Mouse (Mus musculus) cortical plate, adult 2 months (tissue): Measurements from ENCODE around the gene Anks6. TPM values are rescaled to one million over a fixed set of nuclear protein-coding genes. Genes with fewer than 3 reads are reported as not detected.
A peak's percentile ranks its signal among the peaks of the same experiment; 100 is the strongest.

Experiments used
- H3K27ac ChIP-seq: fragments of 200-500 bp; 2 replicates; pipeline ENCODE4 v1.5.1; 2012; ENCODE audit warnings: low read length, control low read depth, inconsistent platforms; ENCODE audit not compliant: insufficient read depth
- H3K4me1 ChIP-seq: fragments of 200-500 bp; 2 replicates; pipeline ENCODE4 v1.6.1; 2011; ENCODE audit warnings: low read length; ENCODE audit not compliant: control insufficient read depth, insufficient read depth
- H3K4me3 ChIP-seq: fragments of 200-500 bp; 2 replicates; pipeline ENCODE4 v1.5.1; 2011; ENCODE audit warnings: mild to moderate bottlenecking, low read length, control low read depth; ENCODE audit not compliant: insufficient read depth
- CTCF ChIP-seq: fragments of 200-500 bp; IDR thresholded peaks from 2 replicates; pipeline ENCODE4 v1.5.1; 2011; ENCODE audit warnings: mild to moderate bottlenecking, control low read depth, low read length; ENCODE audit not compliant: insufficient read depth; ENCODE audit errors: extremely low read depth
- POLR2A ChIP-seq: fragments of 200-500 bp; IDR thresholded peaks from 2 replicates; pipeline ENCODE4 v1.6.1; 2011; ENCODE audit warnings: mild to moderate bottlenecking, low read length, control low read depth; ENCODE audit not compliant: insufficient read depth; ENCODE audit errors: extremely low read depth
- polyA plus RNA-seq: library from polyadenylated mRNA; depleted of rRNA; stranded (reverse); fragments of >200 nt; gene quantifications from 2 replicates; pipeline ENCODE4 v1.2.3, GENCODE M21; 2012

The Anks6 gene
- polyA plus RNA-seq, 1 experiment: 18.4 TPM

GRCm38 (mm10) chr4:47023949-47024348 is 33.3 kb downstream of the Anks6 start:
- H3K4me1 ChIP-seq: no peaks in the 10 kb centered on the region
- TF ChIP-seq POLR2A (no peak), CTCF (no peak)

GRCm38 (mm10) chr4:47022804-47023603 is 34.2 kb downstream of the Anks6 start:
- Histone ChIP-seq H3K4me3 (no peak overlapping the region), H3K27ac (no peak overlapping the region), H3K4me1 (no peaks in the 10 kb centered on the region)
- TF ChIP-seq CTCF: no peak
- no peak for TF ChIP-seq POLR2A

More at GRCm38 (mm10) chr4:47023949-47024348, 33.3 kb downstream of the Anks6 start:
- Histone ChIP-seq H3K4me3 (no peak overlapping the region), H3K27ac (no peak overlapping the region)

- no peak for TF ChIP-seq POLR2A
- peak; percentile 65 for TF ChIP-seq CTCF
- no peaks in the 10 kb centered on the region for H3K4me1 ChIP-seq
- H3K27ac ChIP-seq: no peak overlapping the region
- H3K4me3 ChIP-seq: no peak overlapping the region
Observed at GRCm38 (mm10) chr4:47020563-47020962, 36.7 kb downstream of the Anks6 start.

- no peak overlapping the region for H3K27ac ChIP-seq
- TF ChIP-seq POLR2A: no peak
- TF ChIP-seq CTCF: no peak
Observed at GRCm38 (mm10) chr4:47015156-47015555, 42.1 kb downstream of the Anks6 start.

GRCm38 (mm10) chr4:47012476-47012875 is 44.8 kb downstream of the Anks6 start:
- TF ChIP-seq POLR2A (no peak; the same call in 1 of the 2 replicates), CTCF (no peak)
- peaks cover 12% of the 10 kb centered on the region for H3K4me1 ChIP-seq
- H3K27ac ChIP-seq: no peak overlapping the region
- H3K4me3 ChIP-seq: no peak overlapping the region

More at GRCm38 (mm10) chr4:47015156-47015555, 42.1 kb downstream of the Anks6 start:
- Histone ChIP-seq H3K4me1 (peaks cover 11% of the 10 kb centered on the region), H3K4me3 (no peak overlapping the region)

- Histone ChIP-seq H3K4me3 (no peak overlapping the region), H3K27ac (peak overlapping the region; percentile 26; the same call in 1 of the 2 replicates), H3K4me1 (peaks cover 12% of the 10 kb centered on the region)
- TF ChIP-seq POLR2A: no peak
- TF ChIP-seq CTCF: no peak
Observed at GRCm38 (mm10) chr4:47010400-47011231, 46.6 kb downstream of the Anks6 start.

- H3K27ac ChIP-seq: no peak overlapping the region
- H3K4me3 ChIP-seq: no peak overlapping the region
- TF ChIP-seq CTCF: no peak
- TF ChIP-seq POLR2A: no peak
- no peaks in the 10 kb centered on the region for H3K4me1 ChIP-seq
Observed at GRCm38 (mm10) chr4:47000626-47001395, 56.4 kb downstream of the Anks6 start.

- Histone ChIP-seq H3K4me3 (no peak overlapping the region), H3K27ac (no peak overlapping the region), H3K4me1 (no peaks in the 10 kb centered on the region)
- TF ChIP-seq POLR2A (no peak), CTCF (no peak)
Observed at GRCm38 (mm10) chr4:46997969-46998368, 59.3 kb downstream of the Anks6 start.

GRCm38 (mm10) chr4:46992827-46993473 is 64.3 kb downstream of the Anks6 start:
- no peak overlapping the region for H3K27ac ChIP-seq
- H3K4me3 ChIP-seq: no peak overlapping the region; the same call in 1 of the 2 replicates
- TF ChIP-seq CTCF (no peak), POLR2A (no peak)
- H3K4me1 ChIP-seq: peaks cover 8% of the 10 kb centered on the region
